Mouse (Mus musculus): ENCODE measurements at regions not wholly inside any gene's neighbourhood (a gene's known extent, or its start where the extent isn't known, plus 50 kb on each side); places are given as distances from the start of the nearest gene placed in this dataset.

DNA sequence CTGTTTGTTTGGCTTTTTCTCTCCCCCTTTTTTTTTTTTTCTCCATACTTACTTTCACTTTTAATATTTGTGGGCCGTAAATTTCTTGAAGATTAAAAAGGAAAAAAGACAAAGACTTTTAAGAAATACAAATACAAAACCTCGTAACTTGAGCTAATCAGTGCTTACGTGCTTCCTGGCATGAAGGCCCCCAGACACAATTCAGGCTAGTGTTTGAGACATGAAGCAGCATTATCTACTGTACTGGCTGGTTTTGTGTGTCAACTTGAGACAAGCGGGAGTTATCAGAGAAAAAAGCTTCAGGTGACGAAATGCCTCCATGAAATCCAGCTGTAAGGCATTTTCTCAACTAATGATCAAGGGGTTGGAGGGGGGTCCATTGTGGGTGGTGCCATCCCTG lies 86.2 kb upstream of the 4933415F23Rik start:
- DNase-seq (ENCODE audit: low spot score), result no peak
- Histone ChIP-seq H3K4me3 (replicated peaks; ENCODE audit: low read length) (no peak overlapping the region), H3K4me2 (replicated peaks) (no peak overlapping the region), H3K9ac (no peak overlapping the region), H3K4me1 (replicated peaks; ENCODE audit: control insufficient read depth, insufficient read depth, low read length) (no peaks in the 10 kb centered on the region), H3K27me3 (ENCODE audit: control insufficient read depth, insufficient read depth, low read length) (no peaks in the 10 kb centered on the region), H3K27ac (no peak overlapping the region), H3K9me3 (ENCODE audit: control insufficient read depth, low read length) (no peaks in the 10 kb centered on the region), H3K36me3 (replicated peaks; ENCODE audit: control insufficient read depth, insufficient read depth) (no peaks in the 10 kb centered on the region)
- 80% methylated on average over 5 of the region's 5 CpGs for WGBS
- ATAC-seq (ENCODE audit: low FRiP score), result no peak

DNA sequence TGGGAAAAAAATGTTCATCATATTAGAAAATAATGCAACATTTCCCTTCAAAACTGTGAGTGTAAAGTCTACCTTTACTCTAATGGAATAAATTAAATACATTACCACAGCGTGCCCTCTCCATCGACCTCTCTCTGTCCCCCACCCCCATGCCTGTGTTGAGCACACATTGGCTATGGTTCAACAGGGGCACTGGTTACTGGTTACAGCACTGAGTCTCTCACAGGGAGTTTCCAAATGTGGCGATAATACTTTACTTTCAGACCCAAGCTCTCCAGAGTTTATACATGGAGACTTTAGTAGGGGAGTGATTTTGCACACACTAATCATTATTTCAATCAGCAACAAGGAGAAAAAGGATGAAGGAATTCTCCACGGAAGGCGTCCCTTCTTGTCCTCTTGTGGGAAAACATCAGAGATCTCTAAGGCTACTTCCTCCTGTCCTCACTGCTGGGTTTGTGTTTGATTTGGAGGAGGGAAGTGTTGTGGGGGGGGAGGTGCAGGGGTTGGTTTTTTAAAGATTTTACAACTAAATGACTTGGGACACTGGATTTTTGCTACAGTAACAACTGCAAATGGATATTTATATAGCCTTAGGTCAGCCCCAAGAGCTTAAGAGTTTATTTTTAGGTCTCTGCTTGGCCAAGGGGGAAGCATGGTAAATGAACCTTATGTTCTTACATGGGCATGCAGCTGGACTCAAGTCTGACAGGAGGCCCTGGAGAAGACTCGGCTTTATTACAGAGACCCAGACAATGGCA lies 85.6 kb upstream of the 4933415F23Rik start:
- no peak for ATAC-seq (ENCODE audit: low FRiP score)
- DNase-seq (ENCODE audit: low spot score), result no peak
- no peaks in the 10 kb centered on the region for H3K9me3 ChIP-seq (ENCODE audit: control insufficient read depth, low read length)
- H3K4me2 ChIP-seq (replicated peaks), result no peak overlapping the region
- 78% methylated on average over 6 of the region's 6 CpGs for WGBS
- no peaks in the 10 kb centered on the region for H3K4me1 ChIP-seq (replicated peaks; ENCODE audit: control insufficient read depth, insufficient read depth, low read length)
- no peak overlapping the region for H3K27ac ChIP-seq
- H3K27me3 ChIP-seq (ENCODE audit: control insufficient read depth, insufficient read depth, low read length), result no peaks in the 10 kb centered on the region
- no peak overlapping the region for H3K9ac ChIP-seq
- H3K4me3 ChIP-seq (replicated peaks; ENCODE audit: low read length), result no peak overlapping the region
- H3K36me3 ChIP-seq (replicated peaks; ENCODE audit: control insufficient read depth, insufficient read depth), result no peaks in the 10 kb centered on the region

DNA sequence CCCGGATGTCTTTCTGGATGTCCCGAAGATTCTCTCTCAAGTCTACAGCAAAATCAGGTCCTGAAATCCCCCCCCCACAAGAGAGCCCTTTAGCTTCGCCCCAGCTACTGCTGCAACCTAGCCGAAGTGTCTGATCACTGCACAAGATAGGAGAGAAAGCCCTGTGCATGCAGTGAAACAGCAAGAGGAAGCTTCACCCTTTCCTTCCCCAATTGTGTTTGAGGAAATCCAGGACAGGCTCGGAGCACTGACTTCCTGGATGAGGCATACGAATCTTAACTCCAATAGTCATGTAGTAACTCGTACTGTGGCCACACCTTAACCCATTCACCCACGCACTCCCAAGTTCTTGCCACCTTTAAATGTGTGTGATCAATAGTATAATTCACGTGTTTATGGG lies 82.7 kb upstream of the 4933415F23Rik start:
- ATAC-seq (ENCODE audit: low FRiP score), result no peak
- WGBS, result 86% methylated on average over 9 of the region's 9 CpGs
- H3K9ac ChIP-seq, result no peak overlapping the region

GRCm38 (mm10) chr1:23182541-23182940 lies 80.5 kb upstream of the 4933415F23Rik start:
- DNase-seq (ENCODE audit: low spot score), result no peak
- Histone ChIP-seq H3K36me3 (replicated peaks; ENCODE audit: control insufficient read depth, insufficient read depth) (no peaks in the 10 kb centered on the region), H3K27me3 (ENCODE audit: control insufficient read depth, insufficient read depth, low read length) (no peaks in the 10 kb centered on the region), H3K4me1 (replicated peaks; ENCODE audit: control insufficient read depth, insufficient read depth, low read length) (no peaks in the 10 kb centered on the region), H3K27ac (no peak overlapping the region), H3K9ac (no peak overlapping the region), H3K4me3 (replicated peaks; ENCODE audit: low read length) (no peak overlapping the region), H3K4me2 (replicated peaks) (no peak overlapping the region), H3K9me3 (ENCODE audit: control insufficient read depth, low read length) (no peaks in the 10 kb centered on the region)
- ATAC-seq (ENCODE audit: low FRiP score), result no peak

More for the DNA sequence above, 82.7 kb upstream of the 4933415F23Rik start:
- Histone ChIP-seq H3K27me3 (ENCODE audit: control insufficient read depth, insufficient read depth, low read length) (no peaks in the 10 kb centered on the region), H3K27ac (no peak overlapping the region), H3K36me3 (replicated peaks; ENCODE audit: control insufficient read depth, insufficient read depth) (no peaks in the 10 kb centered on the region), H3K4me3 (replicated peaks; ENCODE audit: low read length) (no peak overlapping the region), H3K9me3 (ENCODE audit: control insufficient read depth, low read length) (no peaks in the 10 kb centered on the region), H3K4me2 (replicated peaks) (no peak overlapping the region), H3K4me1 (replicated peaks; ENCODE audit: control insufficient read depth, insufficient read depth, low read length) (no peaks in the 10 kb centered on the region)
- DNase-seq (ENCODE audit: low spot score), result no peak

- H3K4me3 ChIP-seq (replicated peaks; ENCODE audit: low read length), result no peak overlapping the region
Observed at GRCm38 (mm10) chr1:23178335-23178974, 76.4 kb upstream of the 4933415F23Rik start.

GRCm38 (mm10) chr1:23174022-23174421 lies 72.0 kb upstream of the 4933415F23Rik start:
- no peak for DNase-seq (ENCODE audit: low spot score)
- no peak overlapping the region for H3K27ac ChIP-seq
- H3K4me3 ChIP-seq (replicated peaks; ENCODE audit: low read length), result no peak overlapping the region
- H3K4me2 ChIP-seq (replicated peaks), result no peak overlapping the region
- H3K36me3 ChIP-seq (replicated peaks; ENCODE audit: control insufficient read depth, insufficient read depth), result no peaks in the 10 kb centered on the region
- H3K9ac ChIP-seq, result no peak overlapping the region
- H3K27me3 ChIP-seq (ENCODE audit: control insufficient read depth, insufficient read depth, low read length), result no peaks in the 10 kb centered on the region
- no peaks in the 10 kb centered on the region for H3K4me1 ChIP-seq (replicated peaks; ENCODE audit: control insufficient read depth, insufficient read depth, low read length)
- no peak for ATAC-seq (ENCODE audit: low FRiP score)
- peaks cover 2% of the 10 kb centered on the region; the same call in 1 of the 2 replicates for H3K9me3 ChIP-seq (ENCODE audit: control insufficient read depth, low read length)
- 87% methylated on average over 11 of the region's 11 CpGs for WGBS

More at GRCm38 (mm10) chr1:23178335-23178974, 76.4 kb upstream of the 4933415F23Rik start:
- 85% methylated on average over 6 of the region's 6 CpGs for WGBS
- Histone ChIP-seq H3K36me3 (replicated peaks; ENCODE audit: control insufficient read depth, insufficient read depth) (no peaks in the 10 kb centered on the region), H3K4me2 (replicated peaks) (no peak overlapping the region), H3K4me1 (replicated peaks; ENCODE audit: control insufficient read depth, insufficient read depth, low read length) (no peaks in the 10 kb centered on the region), H3K27ac (no peak overlapping the region), H3K9ac (no peak overlapping the region), H3K27me3 (ENCODE audit: control insufficient read depth, insufficient read depth, low read length) (no peaks in the 10 kb centered on the region), H3K9me3 (ENCODE audit: control insufficient read depth, low read length) (no peaks in the 10 kb centered on the region)
- ATAC-seq (ENCODE audit: low FRiP score) (no peak), DNase-seq (ENCODE audit: low spot score) (no peak)

DNA sequence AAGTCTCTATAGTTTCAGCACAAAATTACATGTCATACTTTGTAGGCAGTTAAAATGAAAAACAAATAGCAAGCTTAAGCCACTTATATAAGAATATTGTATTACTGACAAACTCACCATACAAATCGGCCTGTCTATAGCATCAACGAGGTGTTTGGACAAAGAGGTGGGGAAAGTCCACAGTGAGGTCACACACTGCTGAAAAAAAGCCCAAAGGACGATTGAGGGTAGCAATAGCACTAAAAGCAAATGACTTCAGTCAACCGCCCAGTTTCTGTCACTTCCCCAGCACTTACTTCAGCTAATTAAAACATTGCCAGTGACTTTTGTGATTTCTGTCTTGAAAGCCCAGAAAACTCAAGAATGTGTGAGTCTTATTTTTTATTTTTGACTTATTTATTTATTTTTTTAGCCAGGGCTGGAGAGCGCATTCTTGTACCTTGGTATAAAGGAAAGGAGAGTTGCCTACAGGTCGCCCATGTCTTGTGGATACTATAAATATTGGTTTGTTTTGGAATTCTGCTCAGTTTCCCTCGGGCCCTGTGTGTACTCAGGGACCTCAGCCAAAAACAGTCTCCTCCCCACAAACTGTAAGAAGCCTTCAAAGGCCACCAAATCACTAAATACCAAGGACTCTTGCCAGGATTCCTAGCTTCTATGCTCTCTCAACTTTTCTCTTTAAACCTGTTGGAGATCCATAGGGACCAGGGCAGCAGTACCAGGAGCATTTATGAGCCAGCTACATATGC lies 71.2 kb upstream of the 4933415F23Rik start:
- no peak overlapping the region for H3K4me3 ChIP-seq (replicated peaks; ENCODE audit: low read length)
- no peak overlapping the region for H3K4me2 ChIP-seq (replicated peaks)
- H3K9ac ChIP-seq, result no peak overlapping the region
- no peak for DNase-seq (ENCODE audit: low spot score)
- no peaks in the 10 kb centered on the region for H3K36me3 ChIP-seq (replicated peaks; ENCODE audit: control insufficient read depth, insufficient read depth)
- WGBS, result 70% methylated on average over 7 of the region's 7 CpGs
- peaks cover 8% of the 10 kb centered on the region; the same call in 1 of the 2 replicates for H3K9me3 ChIP-seq (ENCODE audit: control insufficient read depth, low read length)
- no peak for ATAC-seq (ENCODE audit: low FRiP score)
- H3K4me1 ChIP-seq (replicated peaks; ENCODE audit: control insufficient read depth, insufficient read depth, low read length), result no peaks in the 10 kb centered on the region
- H3K27ac ChIP-seq, result no peak overlapping the region
- H3K27me3 ChIP-seq (ENCODE audit: control insufficient read depth, insufficient read depth, low read length), result no peaks in the 10 kb centered on the region

GRCm38 (mm10) chr1:23171336-23171735 lies 69.3 kb upstream of the 4933415F23Rik start:
- no peaks in the 10 kb centered on the region for H3K36me3 ChIP-seq (replicated peaks; ENCODE audit: control insufficient read depth, insufficient read depth)
- WGBS, result 98% methylated on average over 2 of the region's 2 CpGs
- H3K9me3 ChIP-seq (ENCODE audit: control insufficient read depth, low read length), result peaks cover 8% of the 10 kb centered on the region; the same call in 1 of the 2 replicates
- H3K27ac ChIP-seq, result no peak overlapping the region
- no peak overlapping the region for H3K9ac ChIP-seq
- no peak overlapping the region for H3K4me3 ChIP-seq (replicated peaks; ENCODE audit: low read length)
- H3K4me1 ChIP-seq (replicated peaks; ENCODE audit: control insufficient read depth, insufficient read depth, low read length), result no peaks in the 10 kb centered on the region
- DNase-seq (ENCODE audit: low spot score) (no peak), ATAC-seq (ENCODE audit: low FRiP score) (no peak)
- H3K27me3 ChIP-seq (ENCODE audit: control insufficient read depth, insufficient read depth, low read length), result no peaks in the 10 kb centered on the region
- H3K4me2 ChIP-seq (replicated peaks), result no peak overlapping the region

GRCm38 (mm10) chr1:23170711-23171110 lies 68.7 kb upstream of the 4933415F23Rik start:
- 83% methylated on average over 2 of the region's 2 CpGs for WGBS
- Histone ChIP-seq H3K4me2 (replicated peaks) (no peak overlapping the region), H3K27me3 (ENCODE audit: control insufficient read depth, insufficient read depth, low read length) (no peaks in the 10 kb centered on the region), H3K9me3 (ENCODE audit: control insufficient read depth, low read length) (peaks cover 8% of the 10 kb centered on the region; the same call in 1 of the 2 replicates), H3K4me3 (replicated peaks; ENCODE audit: low read length) (no peak overlapping the region), H3K27ac (no peak overlapping the region), H3K4me1 (replicated peaks; ENCODE audit: control insufficient read depth, insufficient read depth, low read length) (no peaks in the 10 kb centered on the region), H3K36me3 (replicated peaks; ENCODE audit: control insufficient read depth, insufficient read depth) (no peaks in the 10 kb centered on the region), H3K9ac (no peak overlapping the region)
- ATAC-seq (ENCODE audit: low FRiP score) (no peak), DNase-seq (ENCODE audit: low spot score) (no peak)

Data from hindbrain, embryonic 14.5 days (tissue).